Mouse (Mus musculus): ENCODE results near the gene Fam131b. TPM values are rescaled to one million over a fixed set of nuclear protein-coding genes. Genes with fewer than 3 reads are reported as not detected.

The Fam131b gene
- polyA plus RNA-seq, 1 experiment from 2014 or later, result 0.89 TPM

DNA sequence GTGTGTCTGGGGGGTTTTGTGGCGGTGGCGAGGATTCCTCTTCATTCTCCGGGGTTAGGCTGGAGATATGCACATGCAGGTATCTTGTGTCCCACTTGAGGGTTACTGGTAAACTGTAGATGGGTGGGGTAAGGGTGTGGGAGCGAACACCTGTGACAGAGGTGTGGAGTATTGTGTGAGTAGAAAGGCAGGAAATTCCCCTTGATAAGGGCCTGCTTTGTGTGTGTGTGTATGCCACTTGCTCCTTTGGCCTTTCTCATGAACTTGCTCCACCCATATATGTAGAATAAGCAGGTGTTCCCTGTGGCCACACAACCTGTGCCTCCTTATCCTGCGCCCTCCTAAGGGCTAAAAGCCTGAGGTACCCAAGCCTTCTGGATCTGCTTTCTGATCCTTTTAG lies 32.5 kb upstream of the Fam131b start:
- ChIA-PET POLR2A (no interaction called here), CTCF (interaction anchor here (0.9 kb wide), 1 partner anchor 15 kb away, joined by 3 read pairs; no protein-coding TSS in a partner anchor)
- in situ Hi-C loops (cut with MboI; ENCODE audit: low pct_unique_long_range_greater_than_20kb), result no loop called here

GRCm38 (mm10) chr6:42355794-42356600 lies 31.6 kb upstream of the Fam131b start:
- ChIA-PET CTCF (no interaction called here), POLR2A (interaction anchor here (0.6 to 1.0 kb wide), 3 partner anchors 10 to 228 kb away, joined by 3 to 4 read pairs (median 3); no protein-coding TSS in a partner anchor)
- no peak for ATAC-seq
- no peaks in the 10 kb centered on the region for H3K27me3 ChIP-seq
- no peak for DNase-seq (ENCODE audit: low read depth, low spot score)
- no peak for TF ChIP-seq CTCF (IDR thresholded peaks at IDR 0.05)
- in situ Hi-C loops (cut with MboI; ENCODE audit: low pct_unique_long_range_greater_than_20kb), result no loop called here

More for the DNA sequence above, 32.5 kb upstream of the Fam131b start:
- TF ChIP-seq CTCF (IDR thresholded peaks at IDR 0.05), result no peak
- ATAC-seq (no peak), DNase-seq (ENCODE audit: low read depth, low spot score) (no peak)
- no peaks in the 10 kb centered on the region for H3K27me3 ChIP-seq

DNA sequence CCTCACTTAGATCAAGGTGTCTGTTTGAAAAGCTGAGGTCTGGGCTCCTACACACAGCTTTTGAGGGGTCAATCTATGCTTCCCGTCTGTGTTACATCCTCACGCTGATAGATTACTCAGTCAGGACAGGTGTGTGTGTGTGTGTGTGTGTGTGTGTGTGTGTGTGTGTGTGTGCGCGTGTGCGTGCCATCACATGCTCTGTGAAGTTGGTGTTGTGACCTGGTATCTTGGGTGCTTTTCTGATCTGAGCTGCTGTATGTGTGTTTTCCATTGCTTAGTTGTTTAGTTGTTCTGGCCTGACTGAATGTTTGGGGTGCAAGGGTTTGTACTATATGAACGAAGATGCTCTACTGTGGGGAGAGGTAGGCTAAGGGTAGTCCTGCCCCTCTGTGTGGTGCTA lies 30.9 kb upstream of the Fam131b start:
- ATAC-seq, result no peak
- DNase-seq (ENCODE audit: low read depth, low spot score), result no peak
- POLR2A ChIA-PET, result interaction anchor here (0.6 to 1.0 kb wide), 5 partner anchors 8 to 229 kb away, joined by 3 to 10 read pairs (median 3); no protein-coding TSS in a partner anchor
- in situ Hi-C loops (cut with MboI; ENCODE audit: low pct_unique_long_range_greater_than_20kb), result no loop called here
- no peaks in the 10 kb centered on the region for H3K27me3 ChIP-seq
- CTCF ChIA-PET, result no interaction called here
- no peak for TF ChIP-seq CTCF (IDR thresholded peaks at IDR 0.05)

DNA sequence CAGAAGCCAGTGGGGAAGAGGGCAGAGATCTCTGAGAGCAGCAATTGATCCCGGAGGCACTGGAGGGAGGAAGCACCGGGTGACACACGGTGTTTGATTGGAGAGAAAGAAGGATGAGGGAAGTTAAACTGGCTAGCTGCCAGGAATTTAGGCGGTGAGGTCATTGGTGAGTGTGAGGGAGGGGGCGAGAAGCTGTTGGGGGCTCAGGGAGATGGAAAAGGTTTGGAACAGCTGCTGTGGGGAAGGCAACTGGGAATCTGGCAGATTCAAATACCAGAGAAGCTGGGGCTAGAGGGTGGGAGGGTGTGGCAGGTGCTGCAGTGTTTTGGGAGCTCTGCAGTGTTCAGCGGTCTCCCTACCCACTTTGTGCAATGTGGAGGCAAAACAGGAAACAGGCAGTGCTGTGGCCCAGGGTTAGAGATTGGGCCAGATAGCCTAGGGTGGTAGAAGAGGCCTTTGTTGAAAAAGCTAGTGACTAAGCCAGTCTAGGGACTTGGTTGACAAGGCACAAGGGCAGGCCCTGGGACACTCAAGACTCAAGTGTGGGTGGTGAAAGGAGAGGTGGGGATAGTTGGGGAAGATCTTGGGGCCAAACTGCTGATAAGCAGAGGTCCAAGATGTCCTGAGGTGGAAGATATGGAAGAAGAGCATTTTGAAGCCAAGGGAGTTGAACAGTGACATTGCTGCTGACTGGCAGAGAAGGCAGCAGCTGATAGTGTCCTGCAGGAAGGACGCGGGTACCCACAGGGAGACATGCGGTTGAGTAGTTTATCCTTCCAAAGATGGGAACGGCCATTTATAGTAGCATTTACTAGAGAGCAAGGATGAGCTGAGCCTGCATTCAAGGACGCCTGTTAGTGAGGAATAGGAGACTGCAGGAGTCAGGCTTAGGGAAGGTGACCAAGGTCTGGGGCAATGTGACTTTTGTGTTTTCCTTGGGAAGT lies 29.9 kb upstream of the Fam131b start:
- DNase-seq (ENCODE audit: low read depth, low spot score) (no peak), ATAC-seq (no peak)
- TF ChIP-seq CTCF (IDR thresholded peaks at IDR 0.05), result no peak
- in situ Hi-C loops (cut with MboI; ENCODE audit: low pct_unique_long_range_greater_than_20kb), result no loop called here
- H3K27me3 ChIP-seq, result no peaks in the 10 kb centered on the region
- POLR2A ChIA-PET, result interaction anchor here (0.6 to 1.0 kb wide), 5 partner anchors 9 to 216 kb away, joined by 3 to 10 read pairs (median 5); no protein-coding TSS in a partner anchor
- CTCF ChIA-PET, result interaction anchor here (0.7 to 0.9 kb wide), 2 partner anchors 17 to 188 kb away, joined by 3 read pairs; no protein-coding TSS in a partner anchor

- no peak for TF ChIP-seq CTCF (IDR thresholded peaks at IDR 0.05)
- ChIA-PET CTCF (interaction anchor here (0.8 to 1.1 kb wide), 2 partner anchors 21 to 36 kb away, joined by 3 read pairs; no protein-coding TSS in a partner anchor), POLR2A (interaction anchor here (0.7 to 1.6 kb wide), 4 partner anchors 11 to 43 kb away, joined by 3 to 4 read pairs (median 4); no protein-coding TSS in a partner anchor)
- no peaks in the 10 kb centered on the region for H3K27me3 ChIP-seq
- ATAC-seq (no peak), DNase-seq (ENCODE audit: low read depth, low spot score) (no peak)
- in situ Hi-C loops (cut with MboI; ENCODE audit: low pct_unique_long_range_greater_than_20kb), result no loop called here
These were observed 28.7 kb upstream of the Fam131b start for GRCm38 (mm10) chr6:42353180-42353579.

- DNase-seq (ENCODE audit: low read depth, low spot score), result no peak
- ATAC-seq, result no peak
- CTCF ChIA-PET, result interaction anchor here (0.7 to 1.1 kb wide), 3 partner anchors 21 to 39 kb away, joined by 3 read pairs; no protein-coding TSS in a partner anchor
- POLR2A ChIA-PET, result interaction anchor here (0.6 to 1.6 kb wide), 7 partner anchors 8 to 43 kb away, joined by 3 to 5 read pairs (median 4); no protein-coding TSS in a partner anchor
- in situ Hi-C loops (cut with MboI; ENCODE audit: low pct_unique_long_range_greater_than_20kb), result no loop called here
- TF ChIP-seq CTCF (IDR thresholded peaks at IDR 0.05), result no peak
- H3K27me3 ChIP-seq, result no peaks in the 10 kb centered on the region
These were observed 28.0 kb upstream of the Fam131b start for GRCm38 (mm10) chr6:42352486-42352846.

DNA sequence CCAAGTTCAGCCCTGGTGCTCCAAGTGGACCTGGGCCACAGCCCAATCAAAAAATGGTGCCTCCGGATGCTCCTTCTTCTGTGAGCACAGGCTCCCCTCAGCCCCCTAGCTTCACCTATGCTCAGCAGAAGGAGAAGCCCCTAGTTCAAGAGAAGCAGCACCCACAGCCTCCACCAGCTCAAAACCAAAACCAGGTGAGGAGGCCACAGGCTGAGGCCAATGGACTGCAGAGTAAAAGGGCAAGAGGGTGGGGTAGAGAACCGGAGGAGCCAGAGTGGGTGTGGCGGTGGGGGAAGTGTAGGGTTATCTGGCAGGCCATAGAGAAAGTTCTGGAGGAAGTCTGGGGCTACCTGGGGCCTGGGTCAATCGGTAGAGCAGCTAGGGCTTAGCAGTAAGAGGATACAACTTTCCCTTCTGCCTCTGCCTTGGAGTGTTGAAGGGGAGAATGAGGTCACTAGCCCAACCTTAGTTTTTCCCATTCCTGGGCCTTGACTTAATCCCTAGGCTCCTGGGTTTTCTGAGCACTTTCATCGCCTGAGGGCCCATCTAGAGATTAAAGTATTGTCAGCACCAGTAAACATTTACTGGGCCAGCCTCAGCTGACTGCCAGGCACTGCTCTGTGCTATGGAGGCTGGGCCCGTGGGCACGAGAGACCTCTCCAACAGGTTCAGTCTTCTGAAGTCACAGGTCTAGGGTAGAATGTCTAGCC lies 27.5 kb upstream of the Fam131b start:
- ChIA-PET CTCF (interaction anchor here (0.7 to 1.1 kb wide), 4 partner anchors 15 to 39 kb away, joined by 3 read pairs; no protein-coding TSS in a partner anchor), POLR2A (interaction anchor here (0.6 to 1.6 kb wide), 7 partner anchors 9 to 41 kb away, joined by 3 to 5 read pairs (median 4); no protein-coding TSS in a partner anchor)
- TF ChIP-seq CTCF (IDR thresholded peaks at IDR 0.05), result no peak
- no peaks in the 10 kb centered on the region for H3K27me3 ChIP-seq
- in situ Hi-C loops (cut with MboI; ENCODE audit: low pct_unique_long_range_greater_than_20kb), result no loop called here
- ATAC-seq (no peak), DNase-seq (ENCODE audit: low read depth, low spot score) (no peak)

- ATAC-seq (no peak), DNase-seq (ENCODE audit: low read depth, low spot score) (no peak)
- no peaks in the 10 kb centered on the region for H3K27me3 ChIP-seq
- in situ Hi-C loops (cut with MboI; ENCODE audit: low pct_unique_long_range_greater_than_20kb), result no loop called here
- ChIA-PET POLR2A (interaction anchor here (1.0 to 1.7 kb wide), 7 partner anchors 9 to 42 kb away, joined by 3 to 9 read pairs (median 5); no protein-coding TSS in a partner anchor), CTCF (interaction anchor here (0.7 to 1.0 kb wide), 2 partner anchors 15 to 26 kb away, joined by 3 to 4 read pairs; partner anchors contain the start of gene Fam131b)
- TF ChIP-seq CTCF (IDR thresholded peaks at IDR 0.05), result no peak
These were observed 26.7 kb upstream of the Fam131b start for GRCm38 (mm10) chr6:42350968-42351775.
